ENCODE assay signal across 11 mouse cellular contexts in the genomic region with DNA sequence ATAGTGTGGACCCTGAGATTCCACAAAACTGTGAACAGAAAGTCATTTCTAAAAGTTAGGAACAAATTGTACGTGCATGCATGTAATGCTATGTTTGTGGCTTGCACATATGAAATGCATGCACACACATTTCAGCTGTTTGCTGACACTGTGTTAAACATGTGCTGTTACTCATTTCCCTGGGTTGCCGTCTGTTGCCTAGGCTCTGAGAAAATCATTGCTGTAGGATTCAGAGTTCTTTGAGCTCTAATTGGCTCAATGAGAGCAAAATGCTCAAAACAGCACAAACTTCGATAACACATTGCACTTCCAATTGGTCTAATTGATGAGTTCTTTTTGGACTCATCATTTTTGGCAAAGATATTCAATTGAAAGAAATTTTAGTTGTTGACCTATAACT.
"Had no signal": no experiment of that assay in that cellular context is flagged by ENCODE, and none has a peak within 500 bp of the region (broad histone marks: within the 10 kb centered on the region; RNA-seq: fewer than 3 reads in every experiment).

No protein-coding gene starts in this region.

- H3K27me3 ChIP-seq: limb, embryonic 13.5 days; liver, embryonic 12.5 days; liver, embryonic 15.5 days; lung, embryonic 15.5 days; megakaryocyte, embryonic 14.5 days; midbrain, embryonic 15.5 days; neural tube, embryonic 12.5 days; neural tube, embryonic 15.5 days; stomach, embryonic 15.5 days had no signal

- H3K9me3 ChIP-seq: limb, embryonic 10.5 days; limb, embryonic 13.5 days; liver, embryonic 12.5 days; liver, embryonic 15.5 days; lung, embryonic 15.5 days; megakaryocyte, embryonic 14.5 days; midbrain, embryonic 10.5 days; midbrain, embryonic 15.5 days; neural tube, embryonic 12.5 days; neural tube, embryonic 15.5 days; stomach, embryonic 15.5 days had no signal

- ATAC-seq: liver, embryonic 12.5 days had no signal

- H3K27ac ChIP-seq: limb, embryonic 10.5 days; limb, embryonic 13.5 days; liver, embryonic 12.5 days; liver, embryonic 15.5 days; lung, embryonic 15.5 days; midbrain, embryonic 10.5 days; midbrain, embryonic 15.5 days; neural tube, embryonic 12.5 days; neural tube, embryonic 15.5 days; stomach, embryonic 15.5 days had no signal

- H3K4me1 ChIP-seq: liver, embryonic 15.5 days; megakaryocyte, embryonic 14.5 days; midbrain, embryonic 15.5 days; neural tube, embryonic 15.5 days; stomach, embryonic 15.5 days had no signal

- H3K36me3 ChIP-seq: limb, embryonic 10.5 days; limb, embryonic 13.5 days; liver, embryonic 12.5 days; liver, embryonic 15.5 days; lung, embryonic 15.5 days; midbrain, embryonic 10.5 days; midbrain, embryonic 15.5 days; neural tube, embryonic 12.5 days; neural tube, embryonic 15.5 days; stomach, embryonic 15.5 days had no signal

- H3K4me2 ChIP-seq: limb, embryonic 13.5 days; liver, embryonic 12.5 days; liver, embryonic 15.5 days; lung, embryonic 15.5 days; midbrain, embryonic 15.5 days; neural tube, embryonic 12.5 days; neural tube, embryonic 15.5 days; stomach, embryonic 15.5 days had no signal

- H3K9ac ChIP-seq: limb, embryonic 13.5 days; liver, embryonic 12.5 days; liver, embryonic 15.5 days; lung, embryonic 15.5 days; midbrain, embryonic 15.5 days; neural tube, embryonic 12.5 days; neural tube, embryonic 15.5 days; stomach, embryonic 15.5 days had no signal

- H3K4me3 ChIP-seq: limb, embryonic 10.5 days; limb, embryonic 13.5 days; liver, embryonic 12.5 days; liver, embryonic 15.5 days; lung, embryonic 15.5 days; megakaryocyte, embryonic 14.5 days; midbrain, embryonic 10.5 days; midbrain, embryonic 15.5 days; neural tube, embryonic 12.5 days; neural tube, embryonic 15.5 days; stomach, embryonic 15.5 days had no signal
